Mouse (Mus musculus): Measurements from ENCODE around the gene Mgarp. TPM values are rescaled to one million over a fixed set of nuclear protein-coding genes. Genes with fewer than 3 reads are reported as not detected.

Mgarp gene
- total and polyA plus RNA-seq, 3 experiments: 0.65 to 5.2 TPM; not detected in 1

- Histone ChIP-seq H3K9me3 (replicated peaks; ENCODE audit: insufficient read depth, low read length) (no peaks in the 10 kb centered on the region), H3K9ac (ENCODE audit: control insufficient read depth, low read depth, low read length, poor library complexity, severe bottlenecking) (no peak overlapping the region), H3K27me3 (ENCODE audit: control insufficient read depth in 1 of 2, insufficient read depth in 2 of 2, low read length in 2 of 2) (no peaks in the 10 kb centered on the region), H3K27ac (ENCODE audit: control insufficient read depth, low read depth, low read length) (no peak overlapping the region), H3K4me1 (ENCODE audit: control insufficient read depth in 1 of 2, insufficient read depth in 2 of 2, low read length in 2 of 2) (peaks cover 0 to 3% of the 10 kb centered on the region in 2 experiments; a peak in 1 of 4 replicates), H3K4me3 (ENCODE audit: control insufficient read depth in 1 of 2, insufficient read depth in 1 of 2, low read depth in 2 of 2, low read length in 2 of 2) (no peak overlapping the region), H3K36me3 (ENCODE audit: control insufficient read depth in 1 of 2, insufficient read depth in 2 of 2, low read length in 2 of 2) (peaks cover 0 to 2% of the 10 kb centered on the region in 2 experiments; a peak in 3 of 4 replicates), H3K79me2 (ENCODE audit: control insufficient read depth, insufficient read depth, low read length, poor library complexity) (no peaks in the 10 kb centered on the region)
- TF ChIP-seq TCF12 (IDR thresholded peaks at IDR 0.05; ENCODE audit: low read depth, low read length): no peak
- TF ChIP-seq POLR2AphosphoS2 (IDR thresholded peaks at IDR 0.05; ENCODE audit: low read length): no peak
- TF ChIP-seq ZC3H11A (IDR thresholded peaks at IDR 0.05; ENCODE audit: low read depth, low read length): no peak
- TF ChIP-seq USF2 (IDR thresholded peaks at IDR 0.05; ENCODE audit: borderline replicate concordance in 1 of 2, insufficient read depth in 1 of 2, low read depth in 1 of 2, low read length in 2 of 2): no peak
- no peak for TF ChIP-seq NRF1 (IDR thresholded peaks at IDR 0.05; ENCODE audit: insufficient read depth, low read depth, low read length, poor library complexity, severe bottlenecking)
- no peak for TF ChIP-seq TAL1 (IDR thresholded peaks at IDR 0.05; ENCODE audit: low read length)
- no peak for TF ChIP-seq NELFE (IDR thresholded peaks at IDR 0.05; ENCODE audit: low read depth, low read length)
- no peak for TF ChIP-seq TBP (IDR thresholded peaks at IDR 0.05; ENCODE audit: low read depth, low read length)
- TF ChIP-seq MYC (IDR thresholded peaks at IDR 0.05; ENCODE audit: low read depth, low read length): no peak
- no peak for TF ChIP-seq CHD2 (IDR thresholded peaks at IDR 0.05; ENCODE audit: low read length)
- DNase-seq (ENCODE audit: low read depth, low spot score): no peak
Measured at GRCm38 (mm10) chr3:51399531-51399930, 3.0 kb upstream of the Mgarp start.

- Histone ChIP-seq H3K27me3 (ENCODE audit: control insufficient read depth in 1 of 2, insufficient read depth in 2 of 2, low read length in 2 of 2) (no peaks in the 10 kb centered on the region), H3K36me3 (ENCODE audit: control insufficient read depth in 1 of 2, insufficient read depth in 2 of 2, low read length in 2 of 2) (peaks cover 0 to 2% of the 10 kb centered on the region in 2 experiments; a peak in 3 of 4 replicates), H3K4me1 (ENCODE audit: control insufficient read depth in 1 of 2, insufficient read depth in 2 of 2, low read length in 2 of 2) (peaks cover 0 to 3% of the 10 kb centered on the region in 2 experiments; a peak in 1 of 4 replicates), H3K4me3 (ENCODE audit: control insufficient read depth in 1 of 2, insufficient read depth in 1 of 2, low read depth in 2 of 2, low read length in 2 of 2) (no peak overlapping the region), H3K9me3 (replicated peaks; ENCODE audit: insufficient read depth, low read length) (no peaks in the 10 kb centered on the region), H3K79me2 (ENCODE audit: control insufficient read depth, insufficient read depth, low read length, poor library complexity) (no peaks in the 10 kb centered on the region), H3K9ac (ENCODE audit: control insufficient read depth, low read depth, low read length, poor library complexity, severe bottlenecking) (no peak overlapping the region), H3K27ac (ENCODE audit: control insufficient read depth, low read depth, low read length) (no peak overlapping the region)
- DNase-seq (ENCODE audit: low read depth, low spot score): no peak
- TF ChIP-seq ZKSCAN1 (IDR thresholded peaks at IDR 0.05; ENCODE audit: low read depth, low read length): no peak
- TF ChIP-seq EP300 (IDR thresholded peaks at IDR 0.05; ENCODE audit: low read depth in 1 of 2, low read length in 2 of 2): no peak
- TF ChIP-seq SIN3A (IDR thresholded peaks at IDR 0.05; ENCODE audit: low read length): no peak
- no peak for TF ChIP-seq NELFE (IDR thresholded peaks at IDR 0.05; ENCODE audit: low read depth, low read length)
- no peak for TF ChIP-seq MYB (IDR thresholded peaks at IDR 0.05; ENCODE audit: low read depth, low read length)
- no peak for TF ChIP-seq E2F4 (IDR thresholded peaks at IDR 0.05; ENCODE audit: borderline replicate concordance, low read depth, low read length)
Measured at GRCm38 (mm10) chr3:51398667-51399066, 2.1 kb upstream of the Mgarp start.

Data from MEL (cell line).